Mouse (Mus musculus): Measurements from ENCODE around the gene Galnt11. TPM values are rescaled to one million over a fixed set of nuclear protein-coding genes. Genes with fewer than 3 reads are reported as not detected.
"Not testable (repeated sequence)": the region's sequence is repeated elsewhere in the genome, so short reads cannot be mapped to it uniquely, and the experiment has no call there.

Gene Galnt11
- polyA plus RNA-seq, 1 experiment, result 9.9 TPM

DNA sequence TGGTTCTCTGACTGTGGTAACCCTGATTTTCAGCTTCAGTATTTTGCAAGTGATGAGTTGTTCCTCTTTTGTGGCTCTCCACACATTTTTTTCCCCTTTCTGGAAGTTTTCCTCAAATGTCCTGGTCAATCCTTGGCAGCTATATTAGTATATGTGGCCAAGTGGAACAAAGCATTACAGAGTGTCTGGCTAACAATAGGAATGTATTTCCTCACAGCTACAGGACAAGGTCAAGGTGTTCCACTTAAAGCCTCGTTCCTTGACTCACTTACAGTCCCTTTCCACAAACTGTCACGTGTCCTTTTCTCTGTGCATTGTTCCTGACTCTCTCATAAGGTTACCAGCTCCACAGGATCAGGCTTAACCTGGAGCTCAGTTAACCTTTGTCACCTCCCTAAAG, 37.1 kb upstream of the Galnt11 start:
- no peak overlapping the region for H3K4me3 ChIP-seq (ENCODE audit: extremely low read depth, insufficient read depth, insufficient read length)
- H3K4me1 ChIP-seq (ENCODE audit: control insufficient read depth, insufficient read depth, insufficient read length), result no peaks in the 10 kb centered on the region
- H3K27me3 ChIP-seq (ENCODE audit: control insufficient read depth, insufficient read depth, low read length), result no peaks in the 10 kb centered on the region
- WGBS, result 75% methylated on average over 2 of the region's 2 CpGs
- TF ChIP-seq CTCF (IDR thresholded peaks at IDR 0.05; ENCODE audit: extremely low read depth, insufficient read depth, insufficient read length, insufficient replicate concordance) (no peak), POLR2A (IDR thresholded peaks at IDR 0.05; ENCODE audit: low read depth, low read length) (no peak)
- no peaks in the 10 kb centered on the region for H3K36me3 ChIP-seq (ENCODE audit: control insufficient read depth, insufficient read depth, low read length)
- no peak for DNase-seq (ENCODE audit: low read depth in 1 of 2, low spot score in 2 of 2)
- H3K27ac ChIP-seq (ENCODE audit: insufficient read depth, low read length), result no peak overlapping the region

DNA sequence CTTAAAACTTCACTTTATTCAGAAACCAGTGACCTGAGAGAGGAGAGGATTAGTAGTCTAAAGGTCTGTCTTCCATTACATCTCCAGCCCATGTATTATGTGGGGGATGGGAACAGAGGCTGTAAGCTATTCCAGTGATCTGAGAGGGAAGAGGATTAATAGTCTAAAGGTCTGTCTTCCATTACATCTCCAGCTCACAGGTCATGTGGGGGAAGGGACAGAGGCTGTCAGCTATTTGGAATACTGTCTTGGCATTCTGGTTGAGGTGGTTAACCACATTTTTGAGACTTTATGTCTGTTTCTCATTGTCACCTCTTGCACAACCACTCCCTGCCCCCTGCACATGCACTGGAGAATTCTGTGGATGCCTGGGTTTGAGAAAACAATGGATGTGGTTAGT, 34.0 kb upstream of the Galnt11 start:
- H3K27me3 ChIP-seq (ENCODE audit: control insufficient read depth, insufficient read depth, low read length), result no peaks in the 10 kb centered on the region
- no peak for DNase-seq (ENCODE audit: low read depth in 1 of 2, low spot score in 2 of 2)
- no peaks in the 10 kb centered on the region for H3K4me1 ChIP-seq (ENCODE audit: control insufficient read depth, insufficient read depth, insufficient read length)
- no peak overlapping the region for H3K27ac ChIP-seq (ENCODE audit: insufficient read depth, low read length)
- no peaks in the 10 kb centered on the region for H3K36me3 ChIP-seq (ENCODE audit: control insufficient read depth, insufficient read depth, low read length)
- no peak overlapping the region for H3K4me3 ChIP-seq (ENCODE audit: extremely low read depth, insufficient read depth, insufficient read length)
- TF ChIP-seq POLR2A (IDR thresholded peaks at IDR 0.05; ENCODE audit: low read depth, low read length), result no peak
- TF ChIP-seq CTCF (IDR thresholded peaks at IDR 0.05; ENCODE audit: extremely low read depth, insufficient read depth, insufficient read length, insufficient replicate concordance), result no peak

DNA sequence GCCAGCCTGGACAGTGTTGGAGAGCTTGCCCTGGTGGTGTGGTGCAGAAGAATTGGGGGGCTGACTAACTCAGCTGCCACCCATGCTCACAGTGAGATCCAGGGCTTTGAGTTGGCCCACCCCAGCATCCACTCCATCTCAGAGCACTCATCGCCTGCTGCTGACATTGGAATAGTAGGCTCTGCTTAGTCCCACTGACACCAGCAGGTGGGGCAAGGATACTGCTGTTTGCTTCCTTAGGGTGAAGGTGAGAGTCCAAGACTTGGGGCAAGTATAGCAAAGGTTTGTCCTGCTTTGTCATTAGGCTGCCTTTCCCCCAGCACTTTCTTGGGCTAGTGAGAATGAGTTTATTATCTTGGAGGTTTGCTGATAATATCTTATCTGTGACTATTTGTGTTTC, 32.9 kb upstream of the Galnt11 start:
- no peaks in the 10 kb centered on the region for H3K4me1 ChIP-seq (ENCODE audit: control insufficient read depth, insufficient read depth, insufficient read length)
- TF ChIP-seq CTCF (IDR thresholded peaks at IDR 0.05; ENCODE audit: extremely low read depth, insufficient read depth, insufficient read length, insufficient replicate concordance) (peak; percentile 8; the same call in 1 of the 2 replicates), POLR2A (IDR thresholded peaks at IDR 0.05; ENCODE audit: low read depth, low read length) (no peak)
- peak in 1 of 2 experiments; percentile 13 for DNase-seq (ENCODE audit: low read depth in 1 of 2, low spot score in 2 of 2)
- no peaks in the 10 kb centered on the region for H3K27me3 ChIP-seq (ENCODE audit: control insufficient read depth, insufficient read depth, low read length)
- H3K27ac ChIP-seq (ENCODE audit: insufficient read depth, low read length), result no peak overlapping the region
- no peak overlapping the region for H3K4me3 ChIP-seq (ENCODE audit: extremely low read depth, insufficient read depth, insufficient read length)
- WGBS, result 61% methylated on average over 1 of the region's 1 CpGs
- no peaks in the 10 kb centered on the region for H3K36me3 ChIP-seq (ENCODE audit: control insufficient read depth, insufficient read depth, low read length)

DNA sequence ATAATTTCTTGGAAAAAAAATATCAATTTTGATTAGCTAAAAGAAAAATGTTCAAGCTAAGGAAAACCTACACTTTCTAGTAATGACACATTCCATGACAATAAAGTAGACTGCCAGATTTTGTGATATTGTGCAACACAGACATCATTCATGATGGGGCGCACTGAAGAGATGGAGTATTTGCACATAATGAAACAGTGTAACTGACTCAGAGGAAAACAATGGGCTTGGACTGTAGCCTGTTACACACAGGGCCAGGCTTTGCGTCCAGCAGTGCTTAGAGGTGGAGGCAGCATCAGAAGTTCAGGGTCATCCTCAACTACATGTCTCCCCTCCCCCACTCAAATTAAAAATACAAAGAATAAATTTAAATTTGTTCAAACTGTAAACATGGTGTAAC, 31.2 kb upstream of the Galnt11 start:
- no peak for DNase-seq (ENCODE audit: low read depth in 1 of 2, low spot score in 2 of 2)
- Histone ChIP-seq H3K36me3 (ENCODE audit: control insufficient read depth, insufficient read depth, low read length) (no peaks in the 10 kb centered on the region), H3K4me1 (ENCODE audit: control insufficient read depth, insufficient read depth, insufficient read length) (no peaks in the 10 kb centered on the region), H3K27ac (ENCODE audit: insufficient read depth, low read length) (no peak overlapping the region), H3K27me3 (ENCODE audit: control insufficient read depth, insufficient read depth, low read length) (no peaks in the 10 kb centered on the region), H3K4me3 (ENCODE audit: extremely low read depth, insufficient read depth, insufficient read length) (no peak overlapping the region)
- TF ChIP-seq CTCF (IDR thresholded peaks at IDR 0.05; ENCODE audit: extremely low read depth, insufficient read depth, insufficient read length, insufficient replicate concordance), result no peak
- no peak for TF ChIP-seq POLR2A (IDR thresholded peaks at IDR 0.05; ENCODE audit: low read depth, low read length)
- WGBS, result 91% methylated on average over 2 of the region's 2 CpGs

DNA sequence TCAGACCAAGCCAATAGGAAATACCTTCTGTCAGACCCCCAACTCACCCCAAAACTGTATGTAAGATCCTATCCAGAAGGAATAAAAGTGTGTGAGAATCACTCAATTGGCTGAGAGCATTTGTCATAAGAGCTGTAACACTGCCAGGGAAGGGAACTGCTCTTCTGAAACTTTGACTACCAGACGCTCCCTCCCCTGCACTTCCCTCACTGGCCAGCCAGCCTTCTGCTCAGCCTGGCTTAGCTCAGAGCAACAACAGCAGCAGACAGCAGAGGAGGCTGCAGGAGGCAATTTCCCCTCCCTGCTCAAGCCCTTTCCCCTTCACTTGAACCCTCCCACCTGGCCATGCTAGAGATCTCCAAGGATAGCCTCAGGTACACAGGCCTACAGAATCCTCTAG, 9.8 kb upstream of the Galnt11 start:
- WGBS, result 56% methylated on average over 1 of the region's 1 CpGs
- TF ChIP-seq POLR2A (IDR thresholded peaks at IDR 0.05; ENCODE audit: low read depth, low read length) (no peak), CTCF (IDR thresholded peaks at IDR 0.05; ENCODE audit: extremely low read depth, insufficient read depth, insufficient read length, insufficient replicate concordance) (no peak)

DNA sequence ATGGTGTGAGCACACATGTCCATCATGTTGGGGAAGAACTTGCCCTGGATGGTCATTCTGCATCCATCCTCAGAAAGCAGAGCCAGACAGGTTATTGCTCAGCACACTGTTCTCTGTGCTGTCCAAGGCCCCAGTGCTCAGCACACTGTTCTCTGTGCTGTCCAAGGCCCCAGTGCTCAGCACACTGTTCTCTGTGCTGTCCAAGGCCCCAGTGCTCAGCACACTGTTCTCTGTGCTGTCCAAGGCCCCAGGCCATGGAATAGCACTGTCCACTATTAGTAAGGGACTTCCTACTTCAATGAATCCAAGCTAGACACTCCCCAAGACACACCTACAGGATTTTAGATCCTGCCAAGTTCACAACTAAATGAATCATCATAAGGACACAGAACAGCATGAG, 8.5 kb upstream of the Galnt11 start:
- not testable (repeated sequence) for H3K27me3 ChIP-seq (ENCODE audit: control insufficient read depth, insufficient read depth, low read length); DNase-seq (ENCODE audit: low read depth in 1 of 2, low spot score in 2 of 2); H3K27ac ChIP-seq (ENCODE audit: insufficient read depth, low read length); H3K4me3 ChIP-seq (ENCODE audit: extremely low read depth, insufficient read depth, insufficient read length); H3K4me1 ChIP-seq (ENCODE audit: control insufficient read depth, insufficient read depth, insufficient read length); H3K36me3 ChIP-seq (ENCODE audit: control insufficient read depth, insufficient read depth, low read length)

More for the DNA sequence above, 9.8 kb upstream of the Galnt11 start:
- DNase-seq (ENCODE audit: low read depth in 1 of 2, low spot score in 2 of 2), result no peak
- Histone ChIP-seq H3K36me3 (ENCODE audit: control insufficient read depth, insufficient read depth, low read length) (no peaks in the 10 kb centered on the region), H3K4me3 (ENCODE audit: extremely low read depth, insufficient read depth, insufficient read length) (no peak overlapping the region), H3K27me3 (ENCODE audit: control insufficient read depth, insufficient read depth, low read length) (no peaks in the 10 kb centered on the region), H3K27ac (ENCODE audit: insufficient read depth, low read length) (no peak overlapping the region), H3K4me1 (ENCODE audit: control insufficient read depth, insufficient read depth, insufficient read length) (no peaks in the 10 kb centered on the region)

DNA sequence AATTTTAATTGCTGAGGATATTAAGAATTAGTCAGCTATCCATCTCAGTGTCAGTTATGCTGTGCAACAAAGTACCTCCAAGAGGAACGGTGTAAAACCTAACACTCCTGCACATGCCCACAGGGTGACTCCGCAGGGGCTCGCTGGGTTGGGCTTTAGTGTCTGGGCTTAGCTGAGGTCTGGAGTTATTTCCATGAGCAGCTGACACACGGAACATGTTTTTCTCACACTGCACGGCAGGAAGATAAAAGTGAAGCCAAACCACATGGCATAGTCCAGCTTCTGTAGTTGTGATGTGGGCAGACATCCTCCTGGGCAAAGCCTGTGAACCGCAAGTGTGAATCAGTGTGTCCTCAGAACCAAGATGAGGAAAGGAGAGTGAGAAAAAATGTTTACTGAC, 6.7 kb upstream of the Galnt11 start:
- no peak overlapping the region for H3K4me3 ChIP-seq (ENCODE audit: extremely low read depth, insufficient read depth, insufficient read length)
- H3K36me3 ChIP-seq (ENCODE audit: control insufficient read depth, insufficient read depth, low read length), result no peaks in the 10 kb centered on the region
- no peak overlapping the region for H3K27ac ChIP-seq (ENCODE audit: insufficient read depth, low read length)
- no peak for TF ChIP-seq CTCF (IDR thresholded peaks at IDR 0.05; ENCODE audit: extremely low read depth, insufficient read depth, insufficient read length, insufficient replicate concordance)
- TF ChIP-seq POLR2A (IDR thresholded peaks at IDR 0.05; ENCODE audit: low read depth, low read length), result no peak
- 78% methylated on average over 6 of the region's 6 CpGs for WGBS
- no peaks in the 10 kb centered on the region for H3K27me3 ChIP-seq (ENCODE audit: control insufficient read depth, insufficient read depth, low read length)
- no peaks in the 10 kb centered on the region for H3K4me1 ChIP-seq (ENCODE audit: control insufficient read depth, insufficient read depth, insufficient read length)
- DNase-seq (ENCODE audit: low read depth in 1 of 2, low spot score in 2 of 2), result no peak

Measured in spleen, adult 2 months (tissue).